Mouse (Mus musculus) heart, embryonic 14.5 days (tissue): ENCODE data around the gene Bub1b. TPM values are rescaled to one million over a fixed set of nuclear protein-coding genes. Genes with fewer than 3 reads are reported as not detected.

Experiments used
- ATAC-seq: fragments of 200-750 bp; cut with Nextera tagmentation; 2 replicates; pipeline ENCODE4 v1.8.0; 2017; ENCODE audit warnings: low read depth, moderate TSS enrichment; ENCODE audit not compliant: insufficient number of reproducible peaks, insufficient read depth, low FRiP score
- H3K27ac ChIP-seq, 2 experiments: fragments of 200-500 bp in 1 of 2; fragments of 300-500 bp in 1 of 2; sonication (generic) in 1 of 2; replicated peaks in 1 of 2; 2 replicates each; pipeline ENCODE4 v1.5.1; 2012 to 2014; ENCODE audit warnings: low read depth in 2 of 2, low read length in 2 of 2, control low read depth in 1 of 2, mild to moderate bottlenecking in 1 of 2, mixed read lengths in 1 of 2; ENCODE audit not compliant: control insufficient read depth in 1 of 2, insufficient read depth in 1 of 2
- H3K27me3 ChIP-seq: fragments of 300-500 bp; sonication (generic); 2 replicates; pipeline ENCODE4 v1.6.1; 2014; ENCODE audit warnings: mild to moderate bottlenecking, low read length, control low read depth; ENCODE audit not compliant: control insufficient read depth, insufficient read depth
- H3K36me3 ChIP-seq: fragments of 300-500 bp; sonication (generic); 2 replicates; pipeline ENCODE4 v1.6.1; 2014; ENCODE audit warnings: mild to moderate bottlenecking, control low read depth, low read length, mixed read lengths; ENCODE audit not compliant: control insufficient read depth, insufficient read depth
- H3K4me1 ChIP-seq, 2 experiments: fragments of 200-500 bp in 1 of 2; fragments of 300-500 bp in 1 of 2; sonication (generic) in 1 of 2; 2 replicates each; pipeline ENCODE4 v1.6.1; 2012 to 2014; ENCODE audit warnings: low read length in 2 of 2, control low read depth in 1 of 2, mixed read lengths in 1 of 2; ENCODE audit not compliant: control insufficient read depth in 2 of 2, insufficient read depth in 2 of 2
- H3K4me2 ChIP-seq: fragments of 300-500 bp; sonication (generic); 2 replicates; pipeline ENCODE4 v1.6.1; 2014; ENCODE audit warnings: mild to moderate bottlenecking, low read length
- H3K4me3 ChIP-seq, 2 experiments: fragments of 200-500 bp in 1 of 2; fragments of 300-500 bp in 1 of 2; sonication (generic) in 1 of 2; 2 replicates each; pipeline ENCODE4 v1.5.1; 2012 to 2014; ENCODE audit warnings: low read length in 2 of 2, mild to moderate bottlenecking in 2 of 2, control low read depth in 1 of 2, low read depth in 1 of 2, moderate library complexity in 1 of 2; ENCODE audit not compliant: control insufficient read depth in 1 of 2, insufficient read depth in 1 of 2
- H3K9ac ChIP-seq: fragments of 300-500 bp; sonication (generic); 2 replicates; pipeline ENCODE4 v1.6.1; 2014; ENCODE audit warnings: mild to moderate bottlenecking, low read length
- H3K9me3 ChIP-seq: fragments of 300-500 bp; sonication (generic); 2 replicates; pipeline ENCODE4 v1.6.1; 2016; ENCODE audit warnings: low read length, control low read depth; ENCODE audit not compliant: control insufficient read depth
- WGBS: fragments of 180-500 bp; shearing (Covaris S2); extraction: QIAGEN DNeasy Blood & Tissue Kit; methylation state at CpG from one replicate; pipeline ENCODE4 v1.1.7; 2014; 5-methylcytosine and 5-hydroxymethylcytosine counted together
- polyA plus RNA-seq: library from polyadenylated mRNA; unstranded; fragments of >200 nt; fragmentation: Nextera tagmentation; extraction: Ambion mirVana; gene quantifications from 2 replicates; pipeline ENCODE4 v1.2.1, GENCODE M21; 2014

Gene Bub1b
- polyA plus RNA-seq, 1 experiment from 2014 or later, result 67.1 TPM

- H3K4me3 ChIP-seq, result no peak overlapping the region
- no peak overlapping the region for H3K27ac ChIP-seq
- H3K9ac ChIP-seq, result no peak overlapping the region
- H3K4me1 ChIP-seq, result no peaks in the 10 kb centered on the region
- no peaks in the 10 kb centered on the region for H3K9me3 ChIP-seq
- WGBS, result 73% methylated on average over 4 of the region's 4 CpGs
- H3K4me2 ChIP-seq, result no peak overlapping the region
- ATAC-seq, result no peak
- H3K27me3 ChIP-seq, result no peaks in the 10 kb centered on the region
- no peaks in the 10 kb centered on the region for H3K36me3 ChIP-seq
These were observed 6.9 kb upstream of the Bub1b start for GRCm38 (mm10) chr2:118591083-118591482.

GRCm38 (mm10) chr2:118599087-118599486, 1.1 kb downstream of the Bub1b start:
- H3K27ac ChIP-seq, result peak overlapping the region in 1 of 2 experiments; percentile 29; a peak in 1 of 4 replicates
- 41% methylated on average over 5 of the region's 5 CpGs for WGBS
- H3K9me3 ChIP-seq, result no peaks in the 10 kb centered on the region
- H3K9ac ChIP-seq, result peak overlapping the region; percentile 80
- H3K4me3 ChIP-seq, result peak overlapping the region; percentile 67 to 76
- H3K4me2 ChIP-seq, result peak overlapping the region; percentile 67
- H3K4me1 ChIP-seq, result peaks cover 13 to 27% of the 10 kb centered on the region in 2 experiments
- ATAC-seq, result no peak
- peaks cover 33% of the 10 kb centered on the region for H3K36me3 ChIP-seq
- H3K27me3 ChIP-seq, result no peaks in the 10 kb centered on the region

GRCm38 (mm10) chr2:118601599-118602263, 3.7 kb downstream of the Bub1b start:
- Histone ChIP-seq H3K4me1 (peaks cover 13 to 27% of the 10 kb centered on the region in 2 experiments), H3K27me3 (no peaks in the 10 kb centered on the region), H3K36me3 (peaks cover 59% of the 10 kb centered on the region), H3K9me3 (peaks cover 4% of the 10 kb centered on the region), H3K4me2 (peak overlapping the region; percentile 67), H3K4me3 (no peak overlapping the region), H3K9ac (no peak overlapping the region), H3K27ac (no peak overlapping the region)
- 57% methylated on average over 18 of the region's 18 CpGs for WGBS
- ATAC-seq, result no peak

GRCm38 (mm10) chr2:118604091-118604490, 6.1 kb downstream of the Bub1b start:
- Histone ChIP-seq H3K36me3 (peaks cover 83% of the 10 kb centered on the region), H3K9me3 (peaks cover 4% of the 10 kb centered on the region), H3K4me1 (peaks cover 13 to 23% of the 10 kb centered on the region in 2 experiments), H3K9ac (no peak overlapping the region), H3K27me3 (no peaks in the 10 kb centered on the region), H3K4me3 (no peak overlapping the region), H3K4me2 (no peak overlapping the region), H3K27ac (no peak overlapping the region)
- no peak for ATAC-seq
- 91% methylated on average over 6 of the region's 6 CpGs for WGBS

- Histone ChIP-seq H3K4me3 (no peak overlapping the region), H3K9ac (no peak overlapping the region), H3K4me2 (no peak overlapping the region), H3K27me3 (no peaks in the 10 kb centered on the region), H3K4me1 (peaks cover 5 to 7% of the 10 kb centered on the region in 2 experiments; a peak in 2 of 4 replicates), H3K9me3 (peaks cover 4% of the 10 kb centered on the region), H3K36me3 (peaks cover 89% of the 10 kb centered on the region), H3K27ac (no peak overlapping the region)
- no peak for ATAC-seq
- WGBS, result 93% methylated on average over 2 of the region's 2 CpGs
These were observed 8.0 kb downstream of the Bub1b start for GRCm38 (mm10) chr2:118606032-118606431.

- 74% methylated on average over 5 of the region's 5 CpGs for WGBS
- no peak for ATAC-seq
- no peaks in the 10 kb centered on the region; a peak in 1 of 4 replicates for H3K4me1 ChIP-seq
These were observed 9.0 kb downstream of the Bub1b start for GRCm38 (mm10) chr2:118606976-118607375.

GRCm38 (mm10) chr2:118618013-118618412, 20.0 kb downstream of the Bub1b start:
- Histone ChIP-seq H3K4me1 (no peaks in the 10 kb centered on the region), H3K4me2 (no peak overlapping the region), H3K9ac (no peak overlapping the region), H3K9me3 (no peaks in the 10 kb centered on the region), H3K36me3 (peaks cover 100% of the 10 kb centered on the region), H3K27ac (no peak overlapping the region), H3K4me3 (no peak overlapping the region), H3K27me3 (no peaks in the 10 kb centered on the region)
- ATAC-seq, result no peak
- 86% methylated on average over 5 of the region's 5 CpGs for WGBS

More at GRCm38 (mm10) chr2:118606976-118607375, 9.0 kb downstream of the Bub1b start:
- peaks cover 97% of the 10 kb centered on the region for H3K36me3 ChIP-seq
- H3K4me3 ChIP-seq, result no peak overlapping the region
- no peak overlapping the region for H3K27ac ChIP-seq
- no peak overlapping the region for H3K9ac ChIP-seq
- H3K9me3 ChIP-seq, result peaks cover 4% of the 10 kb centered on the region
- H3K4me2 ChIP-seq, result no peak overlapping the region
- H3K27me3 ChIP-seq, result no peaks in the 10 kb centered on the region

- H3K4me1 ChIP-seq, result no peaks in the 10 kb centered on the region
- H3K27ac ChIP-seq, result no peak overlapping the region
- H3K36me3 ChIP-seq, result peaks cover 99% of the 10 kb centered on the region
- WGBS, result 74% methylated on average over 2 of the region's 2 CpGs
- ATAC-seq, result no peak
- no peaks in the 10 kb centered on the region for H3K9me3 ChIP-seq
- H3K4me3 ChIP-seq, result no peak overlapping the region
- no peaks in the 10 kb centered on the region for H3K27me3 ChIP-seq
- no peak overlapping the region for H3K4me2 ChIP-seq
- H3K9ac ChIP-seq, result no peak overlapping the region
These were observed 22.1 kb downstream of the Bub1b start for GRCm38 (mm10) chr2:118620101-118620500.
